Mouse (Mus musculus) urinary bladder, postnatal 14 days (tissue): Measurements from ENCODE around the gene Zp1.

Experiments used
- DNase-seq: peaks from one replicate; pipeline ENCODE4 v3.0.0; 2021; ENCODE audit warnings: low spot score

Gene Zp1

DNA sequence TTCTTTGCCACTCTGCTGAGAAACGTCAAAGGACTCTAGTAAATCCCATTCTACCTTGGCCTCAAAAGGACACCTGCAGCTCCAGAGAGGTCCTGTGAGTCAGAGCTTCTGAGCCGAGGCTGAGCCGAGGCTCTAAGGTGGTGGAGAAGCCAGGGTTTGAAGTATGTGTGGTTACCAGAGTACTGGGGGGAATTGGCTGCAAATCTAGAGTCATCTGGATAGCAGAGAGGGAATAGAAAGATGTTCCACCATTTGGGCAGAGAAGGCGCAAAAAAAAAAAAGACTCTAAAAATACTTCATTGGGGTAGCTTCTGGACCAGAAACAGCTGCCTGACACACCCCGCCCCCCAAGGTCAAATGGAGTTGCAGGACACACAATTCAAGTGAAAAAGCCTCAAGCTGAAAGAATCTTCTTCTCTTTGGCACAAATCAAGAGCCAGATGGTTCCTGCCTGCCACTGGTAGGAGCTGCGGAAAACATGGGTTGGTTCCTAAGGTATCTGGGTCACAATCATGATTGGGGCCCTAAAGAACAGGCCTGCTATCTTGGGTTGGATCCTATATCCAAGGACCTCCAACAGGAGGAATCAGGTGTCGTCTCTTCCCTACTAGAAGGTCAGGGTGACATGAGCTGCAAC, 42.1 kb downstream of the Zp1 start:
- DNase-seq: no peak

DNA sequence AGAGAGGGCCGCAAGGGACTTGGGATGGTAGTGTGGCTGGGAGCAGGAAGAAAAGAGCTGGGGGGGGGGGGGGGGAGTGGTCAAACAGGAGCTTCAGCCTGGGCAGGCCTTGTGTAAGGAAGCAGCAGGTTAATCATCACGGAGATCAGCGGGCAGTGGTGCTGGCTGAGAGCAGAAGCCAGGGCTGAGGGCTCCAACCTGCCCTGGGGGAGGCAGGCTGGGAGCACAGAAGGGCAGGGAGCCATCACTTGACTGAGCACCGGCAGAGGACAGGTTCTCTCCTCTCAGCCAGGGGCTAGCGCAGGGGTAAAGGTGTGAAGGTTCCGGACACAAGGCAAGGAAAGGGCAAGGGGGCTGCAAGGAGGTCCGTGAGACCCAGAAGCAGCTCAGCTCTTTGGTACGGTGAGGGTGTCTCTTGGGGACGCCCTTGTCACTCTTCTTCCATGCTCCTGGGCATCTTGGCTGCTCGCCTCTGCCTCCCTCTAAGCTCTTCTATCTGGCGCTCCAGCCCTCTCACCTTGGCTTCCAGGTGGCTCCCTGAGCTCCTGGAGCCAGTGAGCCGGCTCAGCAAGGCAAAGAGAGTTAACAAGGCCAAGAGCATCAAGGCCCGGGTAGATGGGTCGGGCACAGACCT, 49.0 kb downstream of the Zp1 start:
- peak; percentile 54 for DNase-seq

DNA sequence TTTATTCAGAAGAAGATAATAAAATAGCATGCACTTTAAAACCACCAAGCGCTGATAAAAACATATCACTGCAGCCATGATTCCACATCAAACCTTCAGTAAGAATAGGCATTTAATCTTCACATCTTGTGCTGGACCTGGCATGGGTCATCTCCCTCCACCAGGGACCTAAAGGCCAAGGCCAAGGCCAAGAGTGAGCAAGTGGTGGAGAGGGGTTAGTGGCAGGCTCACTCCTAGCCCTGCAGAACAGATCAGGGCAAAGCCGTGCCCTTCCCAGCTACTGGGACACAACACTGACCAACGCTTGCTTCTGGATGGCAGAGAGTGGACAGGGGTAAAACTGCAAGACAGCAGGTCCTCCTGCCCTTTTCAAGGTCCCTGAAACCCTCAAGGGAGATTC, 49.8 kb downstream of the Zp1 start:
- DNase-seq: no peak

DNA sequence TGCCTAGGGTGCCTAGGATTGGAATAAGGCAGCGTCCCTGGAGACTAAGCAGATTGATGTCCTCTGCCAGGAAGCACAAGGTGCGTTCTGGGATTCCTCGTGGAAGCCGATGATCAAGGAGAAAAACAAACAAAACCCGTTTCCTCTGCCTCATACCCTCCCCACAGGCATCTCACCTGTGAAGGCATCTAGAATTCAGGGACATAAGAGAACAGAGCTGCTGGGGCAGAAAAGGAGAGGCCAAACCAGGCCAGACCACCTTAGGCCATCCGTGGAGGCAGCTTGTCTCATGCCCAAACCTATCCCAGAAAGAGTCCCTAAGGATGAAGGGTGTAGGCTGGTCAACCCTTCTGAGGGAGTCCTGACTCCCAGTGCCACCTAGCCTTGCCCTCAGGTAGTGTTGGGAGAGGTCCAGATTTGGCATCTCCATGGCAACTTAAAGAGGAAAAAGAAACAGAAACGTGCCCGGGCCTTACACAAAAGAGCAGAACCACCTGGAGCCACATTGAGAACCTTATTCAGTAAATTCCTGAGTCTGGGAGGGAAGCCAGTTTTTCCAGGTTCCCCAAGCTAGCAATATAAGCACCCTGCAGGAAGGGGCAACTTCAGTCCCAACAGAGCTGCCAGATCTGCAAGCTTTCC, 50.4 kb downstream of the Zp1 start, which contains the start of gene Tmem132a:
TSS of gene Tmem132a (minus strand) at position 55 of the 642 bp plus-strand sequence.
- DNase-seq: peak; percentile 37

DNA sequence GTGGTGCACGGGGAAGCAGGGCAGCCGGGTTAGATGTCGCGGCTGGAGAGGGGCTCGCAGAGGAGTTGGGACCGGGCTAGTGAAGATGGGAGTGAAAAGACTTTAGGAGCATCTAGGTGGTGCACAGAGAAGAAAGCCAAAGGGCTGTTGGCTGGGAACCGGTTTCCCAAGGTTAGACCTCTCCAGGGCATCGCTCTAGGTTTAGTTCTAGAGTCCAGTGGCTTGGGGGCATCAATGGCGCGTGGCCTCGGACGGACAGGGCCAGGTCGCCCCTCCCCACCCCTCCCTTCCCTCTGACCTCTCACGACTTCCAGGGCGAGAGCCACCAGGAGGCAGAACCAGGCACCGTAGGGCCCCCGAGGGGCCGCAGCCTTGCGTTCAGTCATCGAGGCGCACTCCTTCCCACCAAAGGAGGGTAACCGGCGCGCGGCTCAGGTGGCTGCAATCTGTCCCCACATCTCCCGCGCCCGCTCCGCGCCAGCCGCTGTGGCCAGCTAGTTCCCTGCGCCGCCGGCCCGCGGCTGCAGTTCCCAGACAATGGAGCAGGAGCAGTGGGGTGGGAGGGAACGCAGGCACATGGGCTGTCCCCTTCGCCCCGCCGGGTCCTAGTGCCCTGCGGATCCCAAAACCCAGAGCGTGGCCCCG, 51.1 kb downstream of the Zp1 start:
- DNase-seq: peak; percentile 78

DNA sequence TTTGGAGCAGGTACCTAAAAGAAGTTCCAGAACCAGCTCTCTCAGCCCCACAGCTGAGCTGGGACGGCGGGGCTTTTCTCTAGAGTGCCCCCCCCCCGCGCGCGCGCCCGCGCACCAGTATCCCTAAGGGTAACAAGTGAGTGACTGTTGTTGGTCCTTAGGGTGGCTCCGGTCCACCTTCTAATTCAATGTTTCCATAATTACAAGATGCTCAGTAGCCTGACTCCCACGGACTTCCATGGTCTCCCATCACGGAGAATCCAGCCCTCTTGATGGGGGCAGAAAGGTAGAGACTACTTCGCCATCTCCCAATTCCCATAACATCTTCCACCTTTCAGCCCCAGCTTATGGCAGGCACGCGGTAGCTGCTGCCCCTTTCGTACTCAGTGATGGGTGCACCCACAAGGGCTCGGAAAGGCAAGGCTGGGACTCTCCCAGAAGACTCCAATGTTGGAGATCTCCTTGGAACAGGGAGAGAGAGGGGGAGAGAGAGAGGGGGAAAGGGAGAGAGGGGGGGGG, 51.8 kb downstream of the Zp1 start:
- DNase-seq: no peak

DNA sequence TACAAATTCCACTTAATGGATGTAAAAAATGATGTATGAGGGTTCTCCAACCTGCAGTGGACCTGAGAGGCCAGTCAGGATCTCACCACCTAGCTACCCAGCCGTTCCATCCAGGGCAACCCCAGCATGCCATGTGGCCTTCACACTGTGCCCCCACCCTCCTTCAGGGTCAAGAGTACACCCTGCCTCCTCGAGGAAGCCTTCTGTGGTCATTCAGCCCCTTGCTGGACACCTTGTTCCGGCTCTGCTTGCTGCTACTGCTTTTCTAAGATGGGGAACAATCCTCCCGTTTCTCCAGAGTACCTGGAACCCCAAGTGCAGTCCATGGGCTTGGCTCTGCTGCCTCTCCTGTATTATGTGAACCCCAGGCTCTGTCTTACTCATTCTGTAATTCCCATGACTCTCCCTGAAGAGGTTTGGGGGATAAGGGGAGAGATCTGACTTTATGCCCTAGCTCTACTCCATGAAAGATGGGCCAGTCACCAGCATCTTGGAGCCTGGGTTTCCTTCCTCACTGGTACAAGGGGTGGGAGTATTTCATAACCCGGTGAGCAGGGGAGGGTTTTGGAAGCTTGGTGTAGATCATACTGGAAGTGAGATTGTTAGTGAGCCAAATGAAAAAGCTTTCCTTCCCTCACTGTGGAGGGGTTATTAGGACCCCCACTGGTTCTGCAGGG, 52.3 kb downstream of the Zp1 start:
- no peak for DNase-seq

DNA sequence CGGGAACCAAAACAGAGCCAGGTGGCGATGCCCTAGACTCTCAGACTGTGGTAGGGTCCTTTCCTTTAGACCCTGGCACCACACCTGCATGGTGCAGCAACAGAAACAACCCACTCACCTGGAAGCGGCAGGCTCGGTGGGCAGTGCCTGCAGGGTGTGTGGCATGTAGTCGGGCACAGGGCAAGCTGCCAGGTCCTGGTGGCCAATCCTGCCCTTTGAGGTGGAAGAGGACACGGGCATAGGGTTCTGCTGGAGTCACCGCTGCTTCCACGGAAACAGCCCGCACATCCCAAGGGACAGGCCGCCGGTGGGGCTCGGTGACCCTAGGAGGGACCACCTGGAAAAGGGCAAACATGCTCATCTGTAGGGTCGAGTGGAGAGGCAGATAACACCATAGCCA, 54.1 kb downstream of the Zp1 start:
- DNase-seq: no peak
